Mouse (Mus musculus): ENCODE data around the gene Drc3. TPM values are rescaled to one million over a fixed set of nuclear protein-coding genes. Genes with fewer than 3 reads are reported as not detected.
A peak's percentile ranks its signal among the peaks of the same experiment; 100 is the strongest.

Gene Drc3
- polyA plus RNA-seq, 1 experiment from 2014 or later: 16.8 TPM

DNA sequence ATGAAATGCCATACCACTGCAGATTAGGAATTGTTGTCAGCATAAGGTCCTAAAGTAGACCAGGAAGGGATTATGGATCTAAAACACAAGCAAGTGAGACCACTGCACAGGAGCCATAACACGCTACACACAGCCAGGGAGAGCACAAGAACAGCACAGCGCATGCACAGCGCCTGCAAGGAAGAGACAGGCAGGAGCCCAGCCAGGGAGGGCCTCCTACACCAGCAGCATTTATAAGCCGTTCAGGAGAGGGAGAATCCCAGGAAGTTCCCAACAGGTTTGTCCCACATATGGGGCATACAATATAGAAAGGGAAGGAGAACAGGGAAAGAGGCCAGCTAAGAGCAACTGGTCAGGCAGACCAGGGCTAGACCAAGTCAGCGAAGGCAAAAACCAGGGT is 19.7 kb upstream of the Drc3 start:
- no peaks in the 10 kb centered on the region for H3K9me3 ChIP-seq (ENCODE audit: low read length)
- no peaks in the 10 kb centered on the region; the same call in none of the 2 replicates for H3K4me1 ChIP-seq (ENCODE audit: insufficient read depth, low read depth, low read length)
- 76% methylated on average over 5 of the region's 5 CpGs for WGBS
- DNase-seq (ENCODE audit: low spot score) (no peak), ATAC-seq (no peak)
- no peak for TF ChIP-seq EP300 (IDR thresholded peaks at IDR 0.05)
- TF ChIP-seq CTCF (IDR thresholded peaks at IDR 0.05): no peak
- H3K27me3 ChIP-seq (replicated peaks; ENCODE audit: insufficient read depth, low read length): no peaks in the 10 kb centered on the region
- H3K36me3 ChIP-seq (ENCODE audit: insufficient read depth, low read length): no peaks in the 10 kb centered on the region
- H3K4me2 ChIP-seq (replicated peaks; ENCODE audit: low read depth, low read length): no peak overlapping the region
- H3K27ac ChIP-seq (ENCODE audit: low read length): peak overlapping the region; percentile 27
- H3K4me3 ChIP-seq (ENCODE audit: low read depth, low read length): no peak overlapping the region
- H3K9ac ChIP-seq (replicated peaks; ENCODE audit: low read depth): no peak overlapping the region

DNA sequence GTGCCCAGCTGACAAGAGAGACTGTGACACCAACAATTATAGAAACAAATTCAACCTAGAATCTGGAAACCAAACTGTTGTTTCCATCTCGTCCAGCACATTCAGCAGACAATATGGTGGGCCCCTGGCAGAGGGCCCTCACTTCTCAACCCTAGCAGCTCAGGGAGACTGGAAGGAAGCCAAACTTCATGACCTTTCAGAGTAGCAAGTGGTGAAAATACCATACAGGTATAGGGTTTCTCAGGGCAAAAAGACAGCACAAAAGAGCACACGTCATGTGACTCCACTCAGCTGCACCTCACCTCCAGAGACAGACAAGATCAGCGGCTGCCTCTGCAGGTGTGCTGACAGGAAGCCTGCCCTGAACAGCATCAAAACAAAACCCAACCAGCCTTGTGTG is 19.0 kb upstream of the Drc3 start:
- DNase-seq (ENCODE audit: low spot score) (no peak), ATAC-seq (no peak)
- no peak overlapping the region for H3K4me3 ChIP-seq (ENCODE audit: low read depth, low read length)
- 45% methylated on average over 3 of the region's 3 CpGs for WGBS
- no peaks in the 10 kb centered on the region for H3K9me3 ChIP-seq (ENCODE audit: low read length)
- TF ChIP-seq EP300 (IDR thresholded peaks at IDR 0.05) (no peak), CTCF (IDR thresholded peaks at IDR 0.05) (no peak)
- H3K27me3 ChIP-seq (replicated peaks; ENCODE audit: insufficient read depth, low read length): no peaks in the 10 kb centered on the region
- H3K27ac ChIP-seq (ENCODE audit: low read length): peak overlapping the region; percentile 27; the same call in 1 of the 2 replicates
- no peaks in the 10 kb centered on the region; the same call in none of the 2 replicates for H3K4me1 ChIP-seq (ENCODE audit: insufficient read depth, low read depth, low read length)
- H3K36me3 ChIP-seq (ENCODE audit: insufficient read depth, low read length): no peaks in the 10 kb centered on the region
- no peak overlapping the region for H3K9ac ChIP-seq (replicated peaks; ENCODE audit: low read depth)
- no peak overlapping the region for H3K4me2 ChIP-seq (replicated peaks; ENCODE audit: low read depth, low read length)

DNA sequence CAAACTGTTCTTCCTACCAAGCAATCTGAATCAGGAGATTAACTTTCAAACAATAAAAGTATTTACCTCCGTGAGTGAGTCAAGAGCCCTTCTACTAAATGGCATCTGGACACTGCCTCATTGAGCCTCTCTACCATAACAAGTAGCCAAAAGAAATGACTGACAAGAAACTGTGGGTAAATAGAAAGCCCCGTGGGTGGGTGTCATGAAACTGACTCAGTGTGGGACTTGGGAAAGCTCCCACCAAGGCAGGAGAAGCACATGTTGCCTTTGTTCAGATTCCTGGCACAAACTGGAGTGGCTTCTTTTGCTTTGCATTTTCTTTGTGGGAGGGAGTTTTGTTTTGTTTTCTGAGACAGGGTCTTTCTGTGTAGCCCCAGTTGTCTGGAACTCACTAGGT is 17.4 kb upstream of the Drc3 start:
- Histone ChIP-seq H3K36me3 (ENCODE audit: insufficient read depth, low read length) (no peaks in the 10 kb centered on the region), H3K27ac (ENCODE audit: low read length) (peak overlapping the region; percentile 15; the same call in 1 of the 2 replicates), H3K9me3 (ENCODE audit: low read length) (no peaks in the 10 kb centered on the region), H3K27me3 (replicated peaks; ENCODE audit: insufficient read depth, low read length) (no peaks in the 10 kb centered on the region), H3K4me3 (ENCODE audit: low read depth, low read length) (no peak overlapping the region), H3K4me1 (ENCODE audit: insufficient read depth, low read depth, low read length) (no peaks in the 10 kb centered on the region; the same call in none of the 2 replicates), H3K4me2 (replicated peaks; ENCODE audit: low read depth, low read length) (no peak overlapping the region), H3K9ac (replicated peaks; ENCODE audit: low read depth) (no peak overlapping the region)
- WGBS: 48% methylated on average over 2 of the region's 2 CpGs
- TF ChIP-seq EP300 (IDR thresholded peaks at IDR 0.05): no peak
- no peak for TF ChIP-seq CTCF (IDR thresholded peaks at IDR 0.05)
- no peak for ATAC-seq
- peak; percentile 40 for DNase-seq (ENCODE audit: low spot score)

DNA sequence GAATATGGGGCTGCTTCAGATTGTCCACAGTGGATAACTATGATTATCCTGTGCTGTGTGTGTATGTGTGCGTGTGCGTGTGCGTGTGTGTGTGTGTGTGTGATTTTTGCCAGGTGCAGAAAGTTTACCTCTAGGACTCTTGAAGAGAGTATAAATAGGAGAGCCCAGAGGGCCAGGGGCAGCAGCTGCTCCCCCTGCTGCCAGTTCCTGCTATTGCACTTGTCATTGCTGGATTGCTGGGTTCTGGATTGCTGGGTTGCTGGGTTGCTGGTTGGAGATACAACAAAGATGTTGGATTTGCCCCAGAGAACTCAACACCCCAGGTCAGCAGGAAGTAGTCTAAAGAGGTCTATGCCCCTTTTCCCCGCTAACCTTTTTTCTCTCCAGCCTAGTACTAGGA is 14.8 kb upstream of the Drc3 start:
- 60% methylated on average over 4 of the region's 4 CpGs for WGBS
- peak; percentile 63 for ATAC-seq
- H3K9ac ChIP-seq (replicated peaks; ENCODE audit: low read depth): no peak overlapping the region

DNA sequence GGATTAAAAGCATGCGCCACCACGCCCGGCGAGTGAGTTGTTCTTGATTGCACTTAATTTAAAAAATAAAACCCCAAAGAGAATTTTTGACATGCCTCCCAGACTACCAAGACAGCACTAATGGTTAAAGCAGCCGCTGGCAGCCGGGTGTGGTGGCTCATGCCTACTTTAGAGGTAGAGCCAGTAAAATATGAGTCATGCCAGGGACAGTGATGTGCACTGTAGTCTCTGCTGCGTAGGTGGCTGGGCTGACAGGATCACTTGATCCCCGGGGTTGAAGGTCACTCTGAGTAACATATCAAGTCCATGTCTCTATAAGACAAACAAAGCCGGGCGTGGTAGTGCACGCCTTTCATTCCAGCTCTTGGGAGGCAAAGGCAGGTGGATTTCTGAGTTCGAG is 13.8 kb upstream of the Drc3 start:
- TF ChIP-seq CTCF (IDR thresholded peaks at IDR 0.05) (no peak), EP300 (IDR thresholded peaks at IDR 0.05) (no peak)
- 82% methylated on average over 12 of the region's 12 CpGs for WGBS
- ATAC-seq: no peak
- Histone ChIP-seq H3K4me3 (ENCODE audit: low read depth, low read length) (no peak overlapping the region), H3K4me2 (replicated peaks; ENCODE audit: low read depth, low read length) (no peak overlapping the region), H3K4me1 (ENCODE audit: insufficient read depth, low read depth, low read length) (no peaks in the 10 kb centered on the region; the same call in 1 of the 2 replicates), H3K9ac (replicated peaks; ENCODE audit: low read depth) (no peak overlapping the region), H3K27ac (ENCODE audit: low read length) (no peak overlapping the region), H3K36me3 (ENCODE audit: insufficient read depth, low read length) (no peaks in the 10 kb centered on the region), H3K9me3 (ENCODE audit: low read length) (no peaks in the 10 kb centered on the region), H3K27me3 (replicated peaks; ENCODE audit: insufficient read depth, low read length) (no peaks in the 10 kb centered on the region)
- no peak for DNase-seq (ENCODE audit: low spot score)

More for the DNA sequence above, 14.8 kb upstream of the Drc3 start:
- no peak overlapping the region for H3K4me2 ChIP-seq (replicated peaks; ENCODE audit: low read depth, low read length)
- no peaks in the 10 kb centered on the region for H3K9me3 ChIP-seq (ENCODE audit: low read length)
- H3K27ac ChIP-seq (ENCODE audit: low read length): no peak overlapping the region
- H3K4me1 ChIP-seq (ENCODE audit: insufficient read depth, low read depth, low read length): no peaks in the 10 kb centered on the region; the same call in none of the 2 replicates
- H3K36me3 ChIP-seq (ENCODE audit: insufficient read depth, low read length): no peaks in the 10 kb centered on the region
- no peak overlapping the region for H3K4me3 ChIP-seq (ENCODE audit: low read depth, low read length)
- DNase-seq (ENCODE audit: low spot score): peak; percentile 48
- TF ChIP-seq CTCF (IDR thresholded peaks at IDR 0.05): peak; percentile 73
- TF ChIP-seq EP300 (IDR thresholded peaks at IDR 0.05): no peak
- no peaks in the 10 kb centered on the region for H3K27me3 ChIP-seq (replicated peaks; ENCODE audit: insufficient read depth, low read length)

DNA sequence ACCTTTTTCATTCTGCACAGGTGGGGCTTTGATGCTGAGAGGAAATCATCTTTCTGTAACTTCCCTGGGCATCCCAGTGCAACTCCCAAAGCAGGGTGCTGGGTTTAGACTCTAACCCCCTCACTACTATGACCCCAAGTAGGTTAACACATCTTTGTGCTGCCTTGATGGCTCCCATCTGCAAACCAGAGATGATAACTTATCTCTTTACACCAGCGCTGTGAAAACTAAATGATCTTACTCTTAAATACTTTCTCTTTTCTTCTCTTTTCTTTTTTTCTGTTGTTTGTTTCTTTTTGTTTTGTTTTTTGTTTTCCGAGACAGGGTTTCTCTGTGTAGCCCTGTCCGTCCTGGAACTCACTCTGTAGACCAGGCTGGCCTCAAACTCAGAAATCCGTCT is 7.3 kb upstream of the Drc3 start:
- Histone ChIP-seq H3K36me3 (ENCODE audit: insufficient read depth, low read length) (no peaks in the 10 kb centered on the region), H3K9ac (replicated peaks; ENCODE audit: low read depth) (no peak overlapping the region), H3K9me3 (ENCODE audit: low read length) (no peaks in the 10 kb centered on the region), H3K4me1 (ENCODE audit: insufficient read depth, low read depth, low read length) (peaks cover 10% of the 10 kb centered on the region; the same call in 1 of the 2 replicates), H3K4me3 (ENCODE audit: low read depth, low read length) (no peak overlapping the region), H3K27ac (ENCODE audit: low read length) (no peak overlapping the region), H3K4me2 (replicated peaks; ENCODE audit: low read depth, low read length) (no peak overlapping the region), H3K27me3 (replicated peaks; ENCODE audit: insufficient read depth, low read length) (no peaks in the 10 kb centered on the region)
- WGBS: 81% methylated on average over 4 of the region's 4 CpGs
- TF ChIP-seq EP300 (IDR thresholded peaks at IDR 0.05) (no peak), CTCF (IDR thresholded peaks at IDR 0.05) (no peak)
- ATAC-seq (no peak), DNase-seq (ENCODE audit: low spot score) (no peak)

DNA sequence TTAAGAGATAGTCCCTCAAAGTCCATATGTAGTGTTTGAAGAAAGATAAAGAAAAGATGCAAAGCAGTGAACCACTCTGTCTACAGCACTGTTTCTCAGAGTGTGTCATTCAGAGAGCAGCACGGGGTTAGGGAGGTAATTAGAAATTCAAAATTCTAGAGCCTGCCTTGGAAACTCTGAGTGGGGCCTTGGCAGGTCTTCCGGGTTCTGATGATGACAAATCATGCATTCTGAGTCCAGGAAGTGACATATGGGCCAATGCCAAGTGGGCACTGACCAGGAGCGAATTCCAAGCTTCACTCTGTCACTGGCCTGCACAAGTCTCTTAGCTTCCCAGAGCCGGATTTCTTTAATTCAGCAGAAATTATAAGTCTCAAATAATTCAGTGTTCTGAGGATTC is 6.6 kb upstream of the Drc3 start:
- Histone ChIP-seq H3K4me3 (ENCODE audit: low read depth, low read length) (no peak overlapping the region), H3K9ac (replicated peaks; ENCODE audit: low read depth) (no peak overlapping the region), H3K9me3 (ENCODE audit: low read length) (no peaks in the 10 kb centered on the region), H3K27ac (ENCODE audit: low read length) (peak overlapping the region; percentile 47), H3K4me2 (replicated peaks; ENCODE audit: low read depth, low read length) (no peak overlapping the region), H3K4me1 (ENCODE audit: insufficient read depth, low read depth, low read length) (peaks cover 13% of the 10 kb centered on the region; the same call in 1 of the 2 replicates), H3K36me3 (ENCODE audit: insufficient read depth, low read length) (no peaks in the 10 kb centered on the region), H3K27me3 (replicated peaks; ENCODE audit: insufficient read depth, low read length) (no peaks in the 10 kb centered on the region)
- TF ChIP-seq CTCF (IDR thresholded peaks at IDR 0.05) (no peak), EP300 (IDR thresholded peaks at IDR 0.05) (no peak)
- 34% methylated on average over 4 of the region's 4 CpGs for WGBS
- DNase-seq (ENCODE audit: low spot score): peak; percentile 59
- ATAC-seq: peak; percentile 32
